Mouse (Mus musculus): ENCODE measurements around the gene Begain. TPM values are rescaled to one million over a fixed set of nuclear protein-coding genes. Genes with fewer than 3 reads are reported as not detected.
A peak's percentile ranks its signal among the peaks of the same experiment; 100 is the strongest.

Gene Begain
- total and polyA plus RNA-seq, 2 experiments from 2014 or later = 25.9 to 61.2 TPM

DNA sequence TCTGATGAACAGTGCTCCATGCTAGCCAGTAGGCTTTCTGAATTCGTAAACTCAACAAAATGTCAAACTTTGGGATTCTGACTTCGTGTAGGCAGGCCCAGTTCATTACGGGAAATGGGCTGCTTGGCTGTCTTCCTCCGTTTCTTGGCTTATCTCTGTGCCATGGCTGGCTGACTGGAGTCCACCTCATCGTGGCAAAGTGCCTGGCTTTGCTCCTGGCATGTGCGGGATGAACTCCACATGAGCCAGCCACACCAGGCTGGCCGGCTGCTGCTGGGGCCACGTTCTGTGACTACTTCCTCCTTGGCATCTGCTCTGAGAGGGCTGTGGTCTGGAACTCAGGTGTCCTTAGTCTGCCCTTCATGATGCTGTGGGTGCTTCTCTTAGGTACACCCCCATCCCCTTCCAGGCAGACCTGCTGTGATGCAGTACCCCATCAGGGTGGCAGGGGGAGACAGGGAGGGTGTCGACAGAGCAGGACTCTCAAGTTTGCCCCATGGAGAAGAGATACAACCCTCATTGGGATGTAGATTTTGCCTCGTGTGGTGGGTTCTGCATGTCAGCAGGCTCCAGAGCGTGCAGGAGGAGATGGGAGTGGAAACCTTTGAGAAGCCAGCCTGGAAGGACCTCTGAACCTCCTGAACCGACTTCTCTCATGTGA lies 71.9 kb downstream of the Begain start:
- Histone ChIP-seq H3K36me3 (ENCODE audit: insufficient read depth) (no peaks in the 10 kb centered on the region), H3K4me2 (ENCODE audit: low read depth) (no peak overlapping the region), H3K27me3 (ENCODE audit: insufficient read depth, low read length) (no peaks in the 10 kb centered on the region), H3K9me3 (ENCODE audit: low read length) (no peaks in the 10 kb centered on the region), H3K27ac (ENCODE audit: low read depth, low read length) (no peak overlapping the region), H3K9ac (no peak overlapping the region), H3K4me1 (ENCODE audit: insufficient read depth) (no peaks in the 10 kb centered on the region), H3K4me3 (ENCODE audit: low read depth, low read length) (no peak overlapping the region)
- DNase-seq (no peak), ATAC-seq (no peak)
- TF ChIP-seq CTCF (IDR thresholded peaks at IDR 0.05; ENCODE audit: low read depth) = peak; percentile 54
- whole genome bisulfite sequencing = 75% methylated on average over 12 of the region's 12 CpGs

DNA sequence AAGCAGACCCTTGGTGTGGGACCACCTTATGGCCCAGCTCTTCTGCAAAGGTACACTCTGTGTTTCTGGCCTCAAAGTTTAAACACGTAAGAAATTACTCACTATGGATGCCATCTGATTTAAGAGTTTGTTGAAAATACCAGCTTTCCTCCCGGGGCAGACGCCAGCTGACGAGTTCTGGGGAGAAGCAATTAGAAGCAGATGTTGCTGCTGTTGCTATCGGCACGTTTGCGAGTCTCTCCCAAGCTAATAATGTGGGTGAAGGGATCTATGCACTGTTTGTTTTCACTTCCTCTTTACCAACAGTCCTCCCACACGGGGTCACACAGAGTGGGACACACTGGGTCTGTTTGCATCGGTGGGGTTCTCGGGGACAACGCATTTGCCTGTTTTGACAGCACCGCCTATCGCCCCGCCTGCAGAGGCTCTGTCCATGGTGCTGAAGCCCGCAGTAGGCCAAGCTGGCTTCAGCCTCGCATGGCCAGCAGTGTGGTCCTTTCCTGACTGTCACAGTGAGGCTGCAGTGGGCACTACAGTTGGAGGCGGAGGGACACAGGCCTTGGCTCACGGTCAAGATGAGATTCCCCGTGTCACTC lies 73.5 kb downstream of the Begain start:
- Histone ChIP-seq H3K36me3 (ENCODE audit: insufficient read depth) (no peaks in the 10 kb centered on the region), H3K4me3 (ENCODE audit: low read depth, low read length) (no peak overlapping the region), H3K4me1 (ENCODE audit: insufficient read depth) (no peaks in the 10 kb centered on the region), H3K9me3 (ENCODE audit: low read length) (no peaks in the 10 kb centered on the region), H3K4me2 (ENCODE audit: low read depth) (no peak overlapping the region), H3K27ac (ENCODE audit: low read depth, low read length) (no peak overlapping the region), H3K9ac (no peak overlapping the region), H3K27me3 (ENCODE audit: insufficient read depth, low read length) (no peaks in the 10 kb centered on the region)
- peak; percentile 44 for DNase-seq
- peak; percentile 42 for ATAC-seq
- no peak for TF ChIP-seq CTCF (IDR thresholded peaks at IDR 0.05; ENCODE audit: low read depth)
- 17% methylated on average over 19 of the region's 19 CpGs for WGBS

DNA sequence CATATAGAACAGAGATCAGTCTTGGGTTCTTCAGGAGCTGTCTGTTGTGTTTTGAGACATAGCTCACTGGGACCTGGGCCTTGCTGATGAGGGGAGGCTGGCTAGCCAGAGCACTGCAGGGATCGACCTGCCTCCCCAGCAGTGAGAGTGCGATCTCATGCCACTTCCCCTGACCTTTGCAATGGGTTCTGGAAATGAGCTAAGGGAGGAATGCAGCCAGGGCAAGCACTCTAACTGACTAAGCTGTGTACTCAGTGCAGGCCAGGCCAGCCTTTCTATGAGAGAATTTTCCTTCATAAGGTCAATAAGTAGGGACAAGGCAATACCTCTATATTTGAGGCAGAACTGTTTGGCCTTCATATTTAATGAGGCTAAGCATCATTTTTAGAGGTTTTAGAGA lies 75.0 kb downstream of the Begain start:
- 83% methylated on average over 2 of the region's 2 CpGs for WGBS
- ATAC-seq = no peak
- Histone ChIP-seq H3K4me1 (ENCODE audit: insufficient read depth) (no peaks in the 10 kb centered on the region), H3K9ac (no peak overlapping the region), H3K4me3 (ENCODE audit: low read depth, low read length) (no peak overlapping the region), H3K27ac (ENCODE audit: low read depth, low read length) (no peak overlapping the region), H3K36me3 (ENCODE audit: insufficient read depth) (no peaks in the 10 kb centered on the region), H3K9me3 (ENCODE audit: low read length) (no peaks in the 10 kb centered on the region), H3K4me2 (ENCODE audit: low read depth) (no peak overlapping the region), H3K27me3 (ENCODE audit: insufficient read depth, low read length) (no peaks in the 10 kb centered on the region)
- no peak for TF ChIP-seq CTCF (IDR thresholded peaks at IDR 0.05; ENCODE audit: low read depth)
- no peak for DNase-seq

DNA sequence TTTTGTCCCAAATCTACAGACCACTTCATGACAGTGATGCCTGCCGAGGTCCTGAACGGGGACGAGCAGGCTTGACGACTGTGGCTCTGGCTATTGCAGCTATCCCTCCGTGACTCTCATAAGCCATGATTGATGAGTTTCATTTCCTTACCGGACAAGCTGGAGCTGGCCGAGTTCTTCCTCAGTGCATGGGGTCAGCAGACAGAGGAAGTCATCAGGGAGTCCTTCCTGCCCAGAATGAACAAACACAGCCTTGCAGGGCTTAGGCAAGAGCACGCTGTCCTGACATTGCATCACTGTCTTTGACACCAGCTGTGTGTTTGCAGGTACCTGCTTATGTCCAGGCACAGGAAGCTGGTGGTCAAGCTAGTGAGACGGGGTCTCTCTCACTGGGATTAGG lies 77.6 kb downstream of the Begain start:
- Histone ChIP-seq H3K36me3 (ENCODE audit: insufficient read depth) (no peaks in the 10 kb centered on the region), H3K9me3 (ENCODE audit: low read length) (no peaks in the 10 kb centered on the region), H3K27ac (ENCODE audit: low read depth, low read length) (no peak overlapping the region), H3K9ac (no peak overlapping the region), H3K4me3 (ENCODE audit: low read depth, low read length) (no peak overlapping the region), H3K27me3 (ENCODE audit: insufficient read depth, low read length) (no peaks in the 10 kb centered on the region), H3K4me2 (ENCODE audit: low read depth) (no peak overlapping the region), H3K4me1 (ENCODE audit: insufficient read depth) (no peaks in the 10 kb centered on the region)
- TF ChIP-seq CTCF (IDR thresholded peaks at IDR 0.05; ENCODE audit: low read depth) = no peak
- 84% methylated on average over 9 of the region's 9 CpGs for WGBS
- DNase-seq (no peak), ATAC-seq (no peak)

DNA sequence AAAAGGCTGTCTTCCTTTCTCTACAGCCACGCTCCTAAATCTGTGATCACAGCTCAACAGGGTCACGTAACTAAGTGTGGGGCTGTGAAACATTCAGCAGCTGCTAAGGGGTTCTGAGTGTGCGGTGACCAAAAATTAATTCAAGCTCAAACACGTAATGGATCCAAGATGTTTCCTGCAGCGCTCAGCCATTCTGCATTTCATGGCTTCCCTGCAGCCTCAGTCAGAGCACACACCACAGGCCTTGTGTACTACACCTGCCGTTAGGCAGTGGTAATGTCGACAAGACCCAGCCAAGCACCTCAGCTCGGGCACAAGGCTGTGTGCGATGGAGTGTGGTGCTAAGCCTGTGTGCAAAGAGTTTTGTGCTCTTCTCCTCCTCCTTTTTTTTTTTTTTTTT lies 80.6 kb downstream of the Begain start:
- Histone ChIP-seq H3K9me3 (ENCODE audit: low read length) (no peaks in the 10 kb centered on the region), H3K4me1 (ENCODE audit: insufficient read depth) (no peaks in the 10 kb centered on the region), H3K27me3 (ENCODE audit: insufficient read depth, low read length) (no peaks in the 10 kb centered on the region), H3K36me3 (ENCODE audit: insufficient read depth) (no peaks in the 10 kb centered on the region), H3K27ac (ENCODE audit: low read depth, low read length) (no peak overlapping the region), H3K9ac (no peak overlapping the region), H3K4me2 (ENCODE audit: low read depth) (no peak overlapping the region), H3K4me3 (ENCODE audit: low read depth, low read length) (no peak overlapping the region)
- ATAC-seq (no peak), DNase-seq (no peak)
- TF ChIP-seq CTCF (IDR thresholded peaks at IDR 0.05; ENCODE audit: low read depth) = no peak
- WGBS = 73% methylated on average over 9 of the region's 9 CpGs

DNA sequence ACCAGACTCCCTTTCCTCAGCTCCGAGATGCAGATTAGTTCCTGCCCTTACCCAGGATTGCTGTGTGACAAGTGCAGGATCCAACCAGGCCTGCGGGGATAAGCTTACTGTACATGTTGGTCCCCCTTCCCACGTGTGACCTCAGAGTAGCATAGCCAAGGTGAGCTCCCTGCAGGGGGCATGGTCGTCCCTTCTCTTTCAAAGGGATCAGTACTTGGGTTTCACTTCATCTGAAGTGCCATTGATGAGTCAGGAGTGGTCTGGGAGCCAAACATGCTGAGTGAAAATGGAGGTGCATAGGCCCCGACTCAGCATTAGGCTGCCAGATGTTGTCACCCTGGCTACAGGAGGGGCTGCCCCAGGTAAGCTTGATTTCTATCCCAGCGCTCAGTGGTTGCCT lies 83.0 kb downstream of the Begain start:
- no peaks in the 10 kb centered on the region; the same call in 1 of the 2 replicates for H3K4me1 ChIP-seq (ENCODE audit: insufficient read depth)
- no peak overlapping the region for H3K4me3 ChIP-seq (ENCODE audit: low read depth, low read length)
- H3K9me3 ChIP-seq (ENCODE audit: low read length) = no peaks in the 10 kb centered on the region
- H3K27me3 ChIP-seq (ENCODE audit: insufficient read depth, low read length) = no peaks in the 10 kb centered on the region
- ATAC-seq (no peak), DNase-seq (no peak)
- H3K4me2 ChIP-seq (ENCODE audit: low read depth) = no peak overlapping the region
- no peak overlapping the region for H3K9ac ChIP-seq
- no peak for TF ChIP-seq CTCF (IDR thresholded peaks at IDR 0.05; ENCODE audit: low read depth)
- WGBS = 80% methylated on average over 6 of the region's 6 CpGs
- no peaks in the 10 kb centered on the region for H3K36me3 ChIP-seq (ENCODE audit: insufficient read depth)
- no peak overlapping the region for H3K27ac ChIP-seq (ENCODE audit: low read depth, low read length)

DNA sequence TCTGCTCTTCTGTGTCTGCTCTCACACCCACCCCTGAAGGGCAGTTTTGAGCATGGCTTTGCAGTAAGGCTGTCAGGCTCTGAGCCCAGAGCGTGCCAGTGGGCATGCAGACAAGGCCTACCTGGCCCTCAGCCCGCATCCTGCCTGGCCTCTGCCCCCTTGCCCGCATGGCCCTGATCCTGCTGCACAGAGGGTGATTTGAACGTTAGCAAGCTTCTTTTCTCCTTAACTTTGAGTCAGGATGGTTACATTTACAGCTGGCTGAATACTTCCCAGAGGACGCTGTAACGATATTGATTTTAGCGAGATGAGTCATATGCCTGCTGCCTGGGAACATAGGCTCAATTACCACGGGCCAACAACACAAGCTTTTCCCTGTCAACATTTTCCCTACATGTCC lies 83.5 kb downstream of the Begain start:
- Histone ChIP-seq H3K4me2 (ENCODE audit: low read depth) (no peak overlapping the region), H3K4me1 (ENCODE audit: insufficient read depth) (peaks cover 3% of the 10 kb centered on the region), H3K27ac (ENCODE audit: low read depth, low read length) (no peak overlapping the region), H3K36me3 (ENCODE audit: insufficient read depth) (no peaks in the 10 kb centered on the region), H3K27me3 (ENCODE audit: insufficient read depth, low read length) (no peaks in the 10 kb centered on the region), H3K9me3 (ENCODE audit: low read length) (no peaks in the 10 kb centered on the region), H3K4me3 (ENCODE audit: low read depth, low read length) (no peak overlapping the region), H3K9ac (no peak overlapping the region)
- no peak for TF ChIP-seq CTCF (IDR thresholded peaks at IDR 0.05; ENCODE audit: low read depth)
- no peak for DNase-seq
- 54% methylated on average over 8 of the region's 8 CpGs for whole genome bisulfite sequencing
- no peak for ATAC-seq
